Mouse (Mus musculus) lung, embryonic 14.5 days (tissue): ENCODE results near the gene Lmx1a. TPM values are rescaled to one million over a fixed set of nuclear protein-coding genes. Genes with fewer than 3 reads are reported as not detected.
A peak's percentile ranks its signal among the peaks of the same experiment; 100 is the strongest.

Experiments used
- ATAC-seq: fragments of 200-750 bp; cut with Nextera tagmentation; 2 replicates; pipeline ENCODE4 v1.8.0; 2017; ENCODE audit warnings: mild to moderate bottlenecking, moderate TSS enrichment, moderate library complexity; ENCODE audit not compliant: insufficient read depth
- DNase-seq: peaks from one replicate; pipeline ENCODE4 v3.0.0-alpha.2; 2015
- H3K27ac ChIP-seq: fragments of 300-500 bp; sonication (generic); 2 replicates; pipeline ENCODE4 v1.5.1; 2014; ENCODE audit warnings: low read depth, mild to moderate bottlenecking, moderate library complexity
- H3K27me3 ChIP-seq: fragments of 300-500 bp; sonication (generic); 2 replicates; pipeline ENCODE4 v1.6.1; 2014; ENCODE audit warnings: low read length, control low read depth; ENCODE audit not compliant: insufficient read depth
- H3K36me3 ChIP-seq: fragments of 300-500 bp; sonication (generic); 2 replicates; pipeline ENCODE4 v1.6.1; 2014; ENCODE audit warnings: control low read depth; ENCODE audit not compliant: insufficient read depth
- H3K4me1 ChIP-seq: fragments of 300-500 bp; sonication (generic); 2 replicates; pipeline ENCODE4 v1.6.1; 2014; ENCODE audit warnings: antibody characterized with exemption, control low read depth; ENCODE audit not compliant: insufficient read depth
- H3K4me2 ChIP-seq: fragments of 300-500 bp; sonication (generic); 2 replicates; pipeline ENCODE4 v1.6.1; 2014; ENCODE audit warnings: mild to moderate bottlenecking
- H3K4me3 ChIP-seq: fragments of 300-500 bp; sonication (generic); 2 replicates; pipeline ENCODE4 v1.5.1; 2014; ENCODE audit warnings: low read depth, low read length
- H3K9ac ChIP-seq: fragments of 300-500 bp; sonication (generic); 2 replicates; pipeline ENCODE4 v1.6.1; 2014
- H3K9me3 ChIP-seq: fragments of 300-500 bp; sonication (generic); 2 replicates; pipeline ENCODE4 v1.6.1; 2016; ENCODE audit warnings: low read depth, low read length, control low read depth
- CTCF ChIP-seq: IDR thresholded peaks from 2 replicates; pipeline ENCODE4 v1.5.1; 2016; ENCODE audit warnings: antibody characterized with exemption, low read depth
- WGBS: fragments of 180-500 bp; shearing (Covaris S2); extraction: QIAGEN DNeasy Blood & Tissue Kit; methylation state at CpG from one replicate; pipeline ENCODE4 v1.1.7; 2014; 5-methylcytosine and 5-hydroxymethylcytosine counted together
- polyA plus RNA-seq: library from polyadenylated mRNA; unstranded; fragments of >200 nt; fragmentation: Nextera tagmentation; extraction: Ambion mirVana; gene quantifications from 2 replicates; pipeline ENCODE4 v1.2.1, GENCODE M21; 2014

Lmx1a gene
- polyA plus RNA-seq, 1 experiment from 2014 or later, result not detected

- Histone ChIP-seq H3K9ac (no peak overlapping the region), H3K27ac (no peak overlapping the region), H3K27me3 (peaks cover 81% of the 10 kb centered on the region), H3K9me3 (no peaks in the 10 kb centered on the region), H3K36me3 (no peaks in the 10 kb centered on the region), H3K4me2 (no peak overlapping the region), H3K4me3 (no peak overlapping the region), H3K4me1 (no peaks in the 10 kb centered on the region)
- DNase-seq (peak; percentile 6), ATAC-seq (no peak)
- no peak for TF ChIP-seq CTCF
- 21% methylated on average over 3 of the region's 3 CpGs for WGBS
Observed at GRCm38 (mm10) chr1:167694731-167695130, 5.7 kb downstream of the Lmx1a start.

DNA sequence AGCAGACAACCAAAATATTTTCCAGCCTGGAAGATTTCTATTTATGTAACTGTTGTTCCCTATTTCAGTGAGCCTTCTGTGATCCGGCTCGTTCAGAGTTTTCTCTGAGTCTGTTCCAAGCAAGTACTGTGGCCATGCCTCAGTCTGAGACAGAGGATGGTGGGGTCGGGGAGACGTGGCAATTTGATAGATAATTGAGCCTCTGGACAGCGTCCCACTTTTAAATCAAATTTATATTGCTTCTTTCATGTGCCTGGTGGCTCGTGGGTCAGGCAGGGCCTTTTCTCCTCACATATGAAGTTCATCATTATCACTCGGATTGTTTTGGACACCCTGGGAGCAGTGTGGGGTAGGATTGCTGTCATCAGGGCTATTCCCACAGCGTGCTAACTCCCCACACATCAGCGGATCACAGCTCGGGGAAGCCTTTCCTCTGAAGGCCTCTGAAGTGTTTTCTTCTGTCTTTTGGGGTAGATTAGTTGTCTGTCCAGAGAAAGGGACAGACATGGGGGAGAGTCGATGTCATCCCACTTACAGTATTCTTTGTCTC is 6.9 kb downstream of the Lmx1a start:
- no peak for TF ChIP-seq CTCF
- Histone ChIP-seq H3K9ac (no peak overlapping the region), H3K4me2 (no peak overlapping the region), H3K4me1 (no peaks in the 10 kb centered on the region), H3K4me3 (no peak overlapping the region), H3K9me3 (no peaks in the 10 kb centered on the region), H3K36me3 (no peaks in the 10 kb centered on the region), H3K27me3 (peaks cover 68% of the 10 kb centered on the region), H3K27ac (no peak overlapping the region)
- peak; percentile 86 for ATAC-seq
- peak; percentile 69 for DNase-seq
- WGBS, result 24% methylated on average over 11 of the region's 11 CpGs

DNA sequence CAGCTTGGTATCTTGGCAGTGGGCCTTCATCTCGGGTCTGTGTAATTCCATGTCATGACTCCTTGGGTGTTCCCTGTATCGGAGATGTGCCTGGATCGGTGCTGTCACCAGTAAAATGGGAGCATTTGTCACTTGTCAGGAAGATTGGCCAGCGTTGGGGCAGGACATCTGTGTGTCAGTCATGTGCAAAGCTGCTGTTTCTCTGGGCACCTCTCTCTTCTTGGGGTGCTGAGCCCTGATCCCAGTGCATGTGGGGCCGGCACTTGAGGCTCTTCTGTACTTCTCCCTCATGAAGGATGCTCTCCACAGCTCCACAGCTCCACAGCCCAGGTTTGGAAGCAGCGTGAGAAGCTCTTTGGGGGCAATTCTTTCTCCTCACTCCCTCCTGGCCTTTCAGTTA is 10.7 kb downstream of the Lmx1a start:
- Histone ChIP-seq H3K4me2 (no peak overlapping the region), H3K9ac (no peak overlapping the region), H3K4me1 (no peaks in the 10 kb centered on the region), H3K27me3 (peaks cover 33% of the 10 kb centered on the region), H3K9me3 (no peaks in the 10 kb centered on the region), H3K4me3 (no peak overlapping the region), H3K36me3 (no peaks in the 10 kb centered on the region), H3K27ac (no peak overlapping the region)
- ATAC-seq (no peak), DNase-seq (no peak)
- WGBS, result 61% methylated on average over 6 of the region's 6 CpGs
- TF ChIP-seq CTCF, result no peak

DNA sequence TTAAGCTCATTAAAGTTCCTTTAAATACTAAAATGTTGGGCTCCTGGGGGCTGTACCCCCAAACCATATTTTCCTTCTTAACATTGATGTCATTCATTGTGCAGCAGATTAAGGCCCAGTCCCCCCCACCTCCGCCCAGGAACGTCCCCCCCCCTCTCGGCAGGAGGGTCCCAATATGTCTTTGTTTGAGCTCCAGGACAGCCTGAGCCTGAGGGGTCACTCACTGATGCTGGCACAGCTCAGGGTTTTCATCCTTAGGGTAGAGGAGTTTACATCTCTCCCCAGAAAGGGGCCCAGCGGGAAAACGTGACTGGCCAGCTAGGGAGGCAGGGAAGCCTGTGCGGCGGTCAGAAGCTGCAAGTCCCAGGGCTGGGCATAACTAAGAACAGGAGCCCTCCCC is 11.2 kb downstream of the Lmx1a start:
- ATAC-seq, result no peak
- peaks cover 28% of the 10 kb centered on the region for H3K27me3 ChIP-seq

GRCm38 (mm10) chr1:167705527-167705926 is 16.5 kb downstream of the Lmx1a start:
- TF ChIP-seq CTCF, result no peak
- Histone ChIP-seq H3K27me3 (no peaks in the 10 kb centered on the region; the same call in 1 of the 2 replicates), H3K36me3 (no peaks in the 10 kb centered on the region), H3K4me1 (no peaks in the 10 kb centered on the region), H3K4me2 (no peak overlapping the region), H3K9me3 (no peaks in the 10 kb centered on the region), H3K27ac (no peak overlapping the region), H3K9ac (no peak overlapping the region), H3K4me3 (no peak overlapping the region)
- DNase-seq (no peak), ATAC-seq (no peak)
- WGBS, result 78% methylated on average over 7 of the region's 7 CpGs

More for the DNA sequence above, 11.2 kb downstream of the Lmx1a start:
- no peak overlapping the region for H3K27ac ChIP-seq
- DNase-seq, result no peak
- no peak overlapping the region for H3K9ac ChIP-seq
- H3K4me2 ChIP-seq, result no peak overlapping the region
- no peaks in the 10 kb centered on the region for H3K9me3 ChIP-seq
- no peak overlapping the region for H3K4me3 ChIP-seq
- no peaks in the 10 kb centered on the region for H3K36me3 ChIP-seq
- WGBS, result 24% methylated on average over 7 of the region's 7 CpGs
- H3K4me1 ChIP-seq, result no peaks in the 10 kb centered on the region
- no peak for TF ChIP-seq CTCF

- no peak for TF ChIP-seq CTCF
- Histone ChIP-seq H3K36me3 (no peaks in the 10 kb centered on the region), H3K4me3 (no peak overlapping the region), H3K4me1 (no peaks in the 10 kb centered on the region), H3K27me3 (no peaks in the 10 kb centered on the region), H3K9ac (no peak overlapping the region), H3K4me2 (no peak overlapping the region), H3K9me3 (no peaks in the 10 kb centered on the region), H3K27ac (no peak overlapping the region)
- no peak for DNase-seq
- ATAC-seq, result no peak
- WGBS, result 40% methylated on average over 5 of the region's 5 CpGs
Observed at GRCm38 (mm10) chr1:167708761-167709160, 19.7 kb downstream of the Lmx1a start.

GRCm38 (mm10) chr1:167715730-167716341 is 26.8 kb downstream of the Lmx1a start:
- no peak for ATAC-seq
- Histone ChIP-seq H3K27ac (no peak overlapping the region), H3K36me3 (no peaks in the 10 kb centered on the region), H3K4me1 (no peaks in the 10 kb centered on the region), H3K27me3 (no peaks in the 10 kb centered on the region), H3K4me3 (no peak overlapping the region), H3K4me2 (no peak overlapping the region), H3K9me3 (no peaks in the 10 kb centered on the region), H3K9ac (no peak overlapping the region)
- 51% methylated on average over 6 of the region's 6 CpGs for WGBS
- no peak for DNase-seq
- TF ChIP-seq CTCF, result no peak
